Mouse (Mus musculus): Measurements from ENCODE around the gene Snx27.

The Snx27 gene

GRCm38 (mm10) chr3:94473567-94474232 lies 108.8 kb downstream of the Snx27 start:
- DNase-seq = no peak

- no peak for DNase-seq
Observed at GRCm38 (mm10) chr3:94473115-94473505, 109.4 kb downstream of the Snx27 start.

GRCm38 (mm10) chr3:94472447-94473114 lies 109.9 kb downstream of the Snx27 start:
- DNase-seq = no peak

GRCm38 (mm10) chr3:94468931-94469330 lies 113.6 kb downstream of the Snx27 start:
- no peak for DNase-seq

- no peak for DNase-seq
Observed at GRCm38 (mm10) chr3:94465632-94466430, 116.7 kb downstream of the Snx27 start.

- no peak for DNase-seq
Observed at GRCm38 (mm10) chr3:94463926-94464578, 118.5 kb downstream of the Snx27 start.

GRCm38 (mm10) chr3:94459834-94460233 lies 122.7 kb downstream of the Snx27 start:
- DNase-seq = no peak

GRCm38 (mm10) chr3:94457055-94457454 lies 125.5 kb downstream of the Snx27 start:
- DNase-seq = no peak

GRCm38 (mm10) chr3:94456529-94457000 lies 126.0 kb downstream of the Snx27 start:
- DNase-seq = peak; percentile 83

- DNase-seq = no peak
Observed at GRCm38 (mm10) chr3:94449377-94449776, 133.1 kb downstream of the Snx27 start.

All from thymus, postnatal 14 days (tissue).